Mouse (Mus musculus): ENCODE results near the gene Zfp966. TPM values are rescaled to one million over a fixed set of nuclear protein-coding genes. Genes with fewer than 3 reads are reported as not detected.
"Not testable (repeated sequence)": the region's sequence is repeated elsewhere in the genome, so short reads cannot be mapped to it uniquely, and the experiment has no call there.

Zfp966 gene
- 5.8 and 5.9 TPM in 2 replicates for polyA plus RNA-seq (2014; fragmentation: Nextera tagmentation; extraction: Ambion mirVana)

- H3K9ac ChIP-seq (ENCODE audit: low read length); H3K27ac ChIP-seq (ENCODE audit: low read depth, low read length); H3K9me3 ChIP-seq (ENCODE audit: control insufficient read depth, low read length); DNase-seq (ENCODE audit: low spot score); H3K36me3 ChIP-seq (ENCODE audit: control insufficient read depth, insufficient read depth, low read length); H3K4me3 ChIP-seq (ENCODE audit: low read depth, low read length); H3K4me1 ChIP-seq (replicated peaks; ENCODE audit: control insufficient read depth, insufficient read depth, low read length); H3K4me2 ChIP-seq (ENCODE audit: low read depth, low read length, severe bottlenecking); ATAC-seq (replicated peaks; ENCODE audit: low FRiP score); H3K27me3 ChIP-seq (ENCODE audit: control insufficient read depth, insufficient read depth, low read length): not testable (repeated sequence)
- WGBS: no CpG with 5 or more reads among the region's 6 CpGs
Measured at GRCm38 (mm10) chr2:175931000-175931399, at the start of gene Zfp966. Gene Zfp966 (minus strand): TSS chr2:175931100.

DNA sequence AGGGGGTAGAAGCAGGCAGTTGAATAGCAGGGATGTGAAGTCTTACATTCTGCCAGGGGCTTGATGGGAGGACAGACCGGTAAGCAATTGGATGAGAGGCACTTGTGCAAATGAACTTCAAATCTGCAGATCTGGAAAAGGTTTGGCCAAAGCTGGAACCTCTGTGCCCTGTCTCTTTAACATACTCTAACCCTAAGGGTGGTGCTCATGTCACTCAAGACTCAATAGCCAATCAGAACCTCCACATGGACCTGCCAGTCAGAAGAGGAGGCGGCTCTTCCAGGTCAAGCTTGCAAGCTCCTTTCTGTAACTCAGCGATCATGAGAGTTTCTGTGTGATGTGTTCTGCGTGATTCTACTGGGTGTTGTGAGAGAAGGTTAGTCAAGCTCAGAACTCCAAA, 34.1 kb upstream of the Zfp966 start, which contains the start of gene Gm2026:
Gm2026 (plus strand) TSS at position 301 of the 400 bp plus-strand sequence.
- DNase-seq (ENCODE audit: low spot score); ATAC-seq (replicated peaks; ENCODE audit: low FRiP score): not testable (repeated sequence)
- no CpG with 5 or more reads among the region's 4 CpGs for WGBS

DNA sequence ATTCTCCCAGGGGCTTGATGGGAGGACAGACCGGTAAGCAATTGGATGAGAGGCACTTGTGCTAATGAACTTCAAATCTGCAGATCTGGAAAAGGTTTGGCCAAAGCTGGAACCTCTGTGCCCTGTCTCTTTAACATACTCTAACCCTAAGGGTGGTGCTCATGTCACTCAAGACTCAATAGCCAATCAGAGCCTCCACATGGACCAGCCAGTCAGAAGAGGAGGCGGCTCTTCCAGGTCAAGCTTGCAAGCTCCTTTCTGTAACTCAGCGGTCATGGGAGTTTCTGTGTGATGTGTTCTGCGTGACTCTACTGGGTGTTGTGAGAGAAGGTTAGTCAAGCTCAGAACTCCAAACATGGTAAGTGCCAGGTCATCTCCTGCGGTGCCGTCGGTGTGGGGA, 61.9 kb downstream of the Zfp966 start, which contains the start of gene Gm6710:
Gm6710 (plus strand) TSS at position 196 of the 400 bp plus-strand sequence.
- not testable (repeated sequence) for H3K9me3 ChIP-seq (ENCODE audit: control insufficient read depth, low read length); H3K27ac ChIP-seq (ENCODE audit: low read depth, low read length); DNase-seq (ENCODE audit: low spot score); H3K4me3 ChIP-seq (ENCODE audit: low read depth, low read length); H3K4me2 ChIP-seq (ENCODE audit: low read depth, low read length, severe bottlenecking); H3K27me3 ChIP-seq (ENCODE audit: control insufficient read depth, insufficient read depth, low read length); H3K36me3 ChIP-seq (ENCODE audit: control insufficient read depth, insufficient read depth, low read length); H3K4me1 ChIP-seq (replicated peaks; ENCODE audit: control insufficient read depth, insufficient read depth, low read length); H3K9ac ChIP-seq (ENCODE audit: low read length); ATAC-seq (replicated peaks; ENCODE audit: low FRiP score)
- WGBS: no CpG with 5 or more reads among the region's 7 CpGs

More for the DNA sequence above, 34.1 kb upstream of the Zfp966 start, which contains the start of gene Gm2026:
- H3K9ac ChIP-seq (ENCODE audit: low read length); H3K9me3 ChIP-seq (ENCODE audit: control insufficient read depth, low read length); H3K27ac ChIP-seq (ENCODE audit: low read depth, low read length); H3K4me1 ChIP-seq (replicated peaks; ENCODE audit: control insufficient read depth, insufficient read depth, low read length); H3K36me3 ChIP-seq (ENCODE audit: control insufficient read depth, insufficient read depth, low read length); H3K4me3 ChIP-seq (ENCODE audit: low read depth, low read length); H3K27me3 ChIP-seq (ENCODE audit: control insufficient read depth, insufficient read depth, low read length); H3K4me2 ChIP-seq (ENCODE audit: low read depth, low read length, severe bottlenecking): not testable (repeated sequence)

Other genes with a start within 250 kb of the Zfp966 start
- 8.5 and 11.5 TPM in 2 replicates for gene Zfp969, start 227.5 kb downstream of the Zfp966 start, polyA plus RNA-seq (2014; fragmentation: Nextera tagmentation; extraction: Ambion mirVana)
- not detected in 2 replicates for gene Gm2007, start 189.6 kb downstream of the Zfp966 start, polyA plus RNA-seq (2014; fragmentation: Nextera tagmentation; extraction: Ambion mirVana)
- gene Gm14288, start 130.0 kb downstream of the Zfp966 start, polyA plus RNA-seq (2014; fragmentation: Nextera tagmentation; extraction: Ambion mirVana): 4.5 TPM in 1 of 2 replicates, not detected in the other
- 29.4 and 30.1 TPM in 2 replicates for gene Gm6710, start 61.9 kb downstream of the Zfp966 start, polyA plus RNA-seq (2014; fragmentation: Nextera tagmentation; extraction: Ambion mirVana)
- 25.0 and 42.4 TPM in 2 replicates for gene Gm2026, start 34.2 kb upstream of the Zfp966 start, polyA plus RNA-seq (2014; fragmentation: Nextera tagmentation; extraction: Ambion mirVana)
- gene Gm2004, start 218.7 kb upstream of the Zfp966 start, polyA plus RNA-seq (2014; fragmentation: Nextera tagmentation; extraction: Ambion mirVana): 1.1 and 1.3 TPM in 2 replicates

All from forebrain, embryonic 11.5 days (tissue).